Comparison of ENCODE assay signal across 8 mouse cellular contexts in the genomic region with DNA sequence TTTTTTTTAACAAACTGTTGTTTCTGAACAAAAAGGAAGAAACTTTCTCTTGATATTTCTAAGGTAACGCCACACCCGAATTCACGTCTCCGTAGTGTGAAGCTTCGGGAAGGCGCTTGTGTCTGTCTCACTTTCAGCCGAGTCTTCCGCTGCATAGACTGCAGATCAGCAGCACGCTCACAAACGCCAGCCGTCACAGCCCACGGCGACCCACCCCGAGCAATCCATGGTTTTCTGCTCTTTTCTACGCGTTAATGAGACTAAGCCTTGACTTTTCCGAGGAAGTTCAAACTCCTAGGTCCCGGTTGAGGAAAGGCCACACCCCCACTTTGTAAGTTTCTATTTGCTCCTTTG. TPM values are rescaled to one million over a fixed set of nuclear protein-coding genes. Genes with fewer than 3 reads are reported as not detected.
DNase-seq lines count a peak whose midpoint lies in the region; ATAC-seq and TF ChIP-seq lines count a peak whose summit lies in the region.

No protein-coding gene starts in this region.

- H3K4me3 ChIP-seq in left cerebral cortex, adult 2 months: peak overlapping the region; percentile 94
- H3K4me3 ChIP-seq in embryonic facial prominence, embryonic 14.5 days (ENCODE audit: low read depth, low read length): peak overlapping the region; percentile 62
- H3K4me3 ChIP-seq in intestine, postnatal 0 days (ENCODE audit: low read depth, low read length): peak overlapping the region; percentile 57
- peak overlapping the region; percentile 73 for H3K4me3 ChIP-seq in neural tube, embryonic 13.5 days

- WGBS in embryonic facial prominence, embryonic 14.5 days: under 1% methylated on average over 18 of the region's 18 CpGs
- under 1% methylated on average over 18 of the region's 18 CpGs for WGBS in intestine, postnatal 0 days
- under 1% methylated on average over 18 of the region's 18 CpGs for whole genome bisulfite sequencing in neural tube, embryonic 13.5 days

- DNase-seq in left cerebral cortex, adult 2 months (ENCODE audit: extremely low spot score in 1 of 2, low spot score in 2 of 2): no peak
- DNase-seq in left cerebral cortex, postnatal 36 days (ENCODE audit: low spot score in 2 of 2): no peak
- DNase-seq in embryonic facial prominence, embryonic 14.5 days (ENCODE audit: low spot score): no peak
- no peak for DNase-seq in layer of hippocampus, adult 9-10 months (ENCODE audit: low spot score)
- no peak for DNase-seq in adrenal gland, postnatal 36 days
- DNase-seq in c-Kit-positive CD71-positive TER-119-positive erythroid progenitor cells, embryonic 14.5 days (ENCODE audit: low spot score): no peak

- peak overlapping the region; percentile 76 for H3K9ac ChIP-seq in embryonic facial prominence, embryonic 14.5 days (ENCODE audit: low read depth, low read length)
- H3K9ac ChIP-seq in intestine, postnatal 0 days (ENCODE audit: low read depth, low read length): peak overlapping the region; percentile 45
- H3K9ac ChIP-seq in neural tube, embryonic 13.5 days: no peak overlapping the region; the same call in 1 of the 2 replicates

- TF ChIP-seq CTCF in left cerebral cortex, adult 2 months (IDR thresholded peaks at IDR 0.05): no peak
- TF ChIP-seq CTCF in intestine, postnatal 0 days (IDR thresholded peaks at IDR 0.05; ENCODE audit: low read depth): no peak

- no peaks in the 10 kb centered on the region for H3K36me3 ChIP-seq in embryonic facial prominence, embryonic 14.5 days (ENCODE audit: control insufficient read depth, insufficient read depth, low read length)
- no peaks in the 10 kb centered on the region for H3K36me3 ChIP-seq in intestine, postnatal 0 days (ENCODE audit: control insufficient read depth, insufficient read depth)
- H3K36me3 ChIP-seq in neural tube, embryonic 13.5 days: no peaks in the 10 kb centered on the region

- H3K4me1 ChIP-seq in embryonic facial prominence, embryonic 14.5 days (ENCODE audit: control insufficient read depth, insufficient read depth, low read length): peaks cover 7% of the 10 kb centered on the region; the same call in 1 of the 2 replicates
- H3K4me1 ChIP-seq in intestine, postnatal 0 days (replicated peaks; ENCODE audit: control insufficient read depth, insufficient read depth, low read length): no peaks in the 10 kb centered on the region
- H3K4me1 ChIP-seq in neural tube, embryonic 13.5 days (replicated peaks): peaks cover 12% of the 10 kb centered on the region

- H3K27me3 ChIP-seq in embryonic facial prominence, embryonic 14.5 days (replicated peaks; ENCODE audit: control insufficient read depth, insufficient read depth, low read length): no peaks in the 10 kb centered on the region
- H3K27me3 ChIP-seq in intestine, postnatal 0 days (replicated peaks; ENCODE audit: control insufficient read depth, insufficient read depth, low read length): no peaks in the 10 kb centered on the region
- H3K27me3 ChIP-seq in neural tube, embryonic 13.5 days: no peaks in the 10 kb centered on the region

- peaks cover 8% of the 10 kb centered on the region for H3K9me3 ChIP-seq in embryonic facial prominence, embryonic 14.5 days (ENCODE audit: control insufficient read depth, low read length)
- no peaks in the 10 kb centered on the region for H3K9me3 ChIP-seq in intestine, postnatal 0 days (ENCODE audit: control insufficient read depth)
- peaks cover 3% of the 10 kb centered on the region; the same call in 1 of the 2 replicates for H3K9me3 ChIP-seq in neural tube, embryonic 13.5 days

- no peak overlapping the region for H3K27ac ChIP-seq in left cerebral cortex, adult 2 months
- H3K27ac ChIP-seq in embryonic facial prominence, embryonic 14.5 days (replicated peaks; ENCODE audit: low read depth, low read length): peak overlapping the region; percentile 87
- H3K27ac ChIP-seq in intestine, postnatal 0 days (ENCODE audit: low read depth, low read length): peak overlapping the region; percentile 57; the same call in 1 of the 2 replicates
- H3K27ac ChIP-seq in neural tube, embryonic 13.5 days (replicated peaks): 0 out of 2 replicates have a peak overlapping the region, but pooled peaks have one; percentile 38

- ATAC-seq in embryonic facial prominence, embryonic 14.5 days (ENCODE audit: low read depth): no peak
- no peak for ATAC-seq in intestine, postnatal 0 days
- no peak; the same call in 1 of the 2 replicates for ATAC-seq in neural tube, embryonic 13.5 days (ENCODE audit: low read depth)

- intact Hi-C loops in left cerebral cortex, adult 2 months (cut with DNase I): loop anchor here (1.0 to 5.0 kb wide), 3 partner anchors 37 to 262 kb away; no protein-coding TSS in a partner anchor
- intact Hi-C loops in left cerebral cortex, postnatal 36 days (cut with DNase I): loop anchor here (5.0 kb wide), 3 partner anchors 232 to 1332 kb away; a partner anchor contains a TSS

- H3K4me2 ChIP-seq in embryonic facial prominence, embryonic 14.5 days (ENCODE audit: low read depth, low read length): peak overlapping the region; percentile 87
- H3K4me2 ChIP-seq in intestine, postnatal 0 days (replicated peaks; ENCODE audit: low read depth): peak overlapping the region; percentile 76
- H3K4me2 ChIP-seq in neural tube, embryonic 13.5 days: peak overlapping the region; percentile 85

RNA-seq across cellular contexts. Expression of a gene that starts 44.0 kb away (rescaled TPM):
- total RNA-seq in left cerebral cortex, adult 2 months (2021): 10 to 100 TPM; 27.1 to 29.9 TPM
- total RNA-seq in left cerebral cortex, postnatal 36 days (2021): 10 to 100 TPM; 22.4 to 25.0 TPM
- 28.4 and 28.7 TPM in 2 replicates for polyA plus RNA-seq in embryonic facial prominence, embryonic 14.5 days (2014; fragmentation: Nextera tagmentation; extraction: Ambion mirVana)
- 6.0 and 6.9 TPM in 2 replicates for polyA plus RNA-seq in intestine, postnatal 0 days (2015; fragmentation: Nextera tagmentation; extraction: Ambion mirVana)
- polyA plus RNA-seq in neural tube, embryonic 13.5 days (2015; fragmentation: Nextera tagmentation; extraction: Ambion mirVana): 19.0 and 21.2 TPM in 2 replicates
- 10 to 100 TPM; 39.9 to 44.4 TPM for total RNA-seq in adrenal gland, postnatal 36 days (2021)
